Mouse (Mus musculus) monocyte, adult 5-6 weeks (primary cell): Measurements from ENCODE around the gene Wwtr1. TPM values are rescaled to one million over a fixed set of nuclear protein-coding genes. Genes with fewer than 3 reads are reported as not detected.

Experiments used
- ATAC-seq: fragments of 153-309, 156-312 bp; replicated peaks from 2 replicates; pipeline ENCODE4 v1.8.0; 2017; ENCODE audit warnings: mild to moderate bottlenecking; ENCODE audit not compliant: low TSS enrichment, insufficient number of reproducible peaks, severe bottlenecking, poor library complexity, low FRiP score
- total RNA-seq: library from RNA; stranded (forward); fragments of 200-1000, 200-491, 200-594 nt; gene quantifications from 3 replicates; pipeline ENCODE4 v1.2.3, GENCODE M21; 2017

The Wwtr1 gene
- total RNA-seq, 1 experiment from 2014 or later, result not detected

GRCm38 (mm10) chr3:57563627-57564026 lies 12.1 kb downstream of the Wwtr1 start:
- no peak for ATAC-seq

GRCm38 (mm10) chr3:57562996-57563506 lies 12.7 kb downstream of the Wwtr1 start:
- no peak for ATAC-seq

- no peak for ATAC-seq
Measured at GRCm38 (mm10) chr3:57558761-57559160, 16.9 kb downstream of the Wwtr1 start.

- ATAC-seq, result no peak
Measured at GRCm38 (mm10) chr3:57557408-57557807, 18.3 kb downstream of the Wwtr1 start.

- ATAC-seq, result no peak
Measured at GRCm38 (mm10) chr3:57555560-57555959, 20.1 kb downstream of the Wwtr1 start.

- ATAC-seq, result no peak
Measured at GRCm38 (mm10) chr3:57554890-57555239, 20.8 kb downstream of the Wwtr1 start.

- no peak for ATAC-seq
Measured at GRCm38 (mm10) chr3:57554124-57554889, 21.4 kb downstream of the Wwtr1 start.

GRCm38 (mm10) chr3:57553108-57553507 lies 22.6 kb downstream of the Wwtr1 start:
- ATAC-seq, result no peak

GRCm38 (mm10) chr3:57551210-57551609 lies 24.5 kb downstream of the Wwtr1 start:
- ATAC-seq, result no peak

- ATAC-seq, result no peak
Measured at GRCm38 (mm10) chr3:57550468-57551185, 25.1 kb downstream of the Wwtr1 start.

- ATAC-seq, result no peak
Measured at GRCm38 (mm10) chr3:57544154-57544553, 31.6 kb downstream of the Wwtr1 start.

GRCm38 (mm10) chr3:57542848-57543380 lies 32.8 kb downstream of the Wwtr1 start:
- ATAC-seq, result no peak

GRCm38 (mm10) chr3:57541205-57541604 lies 34.5 kb downstream of the Wwtr1 start:
- ATAC-seq, result no peak

GRCm38 (mm10) chr3:57540474-57540873 lies 35.2 kb downstream of the Wwtr1 start:
- no peak for ATAC-seq

GRCm38 (mm10) chr3:57535483-57536185 lies 40.1 kb downstream of the Wwtr1 start:
- no peak for ATAC-seq

- no peak for ATAC-seq
Measured at GRCm38 (mm10) chr3:57534450-57534849, 41.3 kb downstream of the Wwtr1 start.

- no peak for ATAC-seq
Measured at GRCm38 (mm10) chr3:57533876-57534275, 41.8 kb downstream of the Wwtr1 start.

GRCm38 (mm10) chr3:57532991-57533725 lies 42.6 kb downstream of the Wwtr1 start:
- no peak for ATAC-seq

GRCm38 (mm10) chr3:57530836-57531235 lies 44.9 kb downstream of the Wwtr1 start:
- ATAC-seq, result no peak
